Comparison of ENCODE assay signal across 30 mouse cellular contexts in genomic region chr8:73123864-73124499, GRCm38 (mm10).
DNase-seq lines count a peak whose midpoint lies in the region; ATAC-seq and TF ChIP-seq lines count a peak whose summit lies in the region.
"Had no signal": no experiment of that assay in that cellular context is flagged by ENCODE, and none has a peak within 500 bp of the region (broad histone marks: within the 10 kb centered on the region; RNA-seq: fewer than 3 reads in every experiment).

No protein-coding gene starts in this region.

- no peaks in the 10 kb centered on the region; the same call in 1 of the 2 replicates for H3K36me3 ChIP-seq in intestine, postnatal 0 days (ENCODE audit: control insufficient read depth, insufficient read depth)
- no peaks in the 10 kb centered on the region for H3K36me3 ChIP-seq in hindbrain, embryonic 11.5 days (ENCODE audit: control insufficient read depth, insufficient read depth, low read length)
- H3K36me3 ChIP-seq: embryonic facial prominence, embryonic 13.5 days; G1E; heart, embryonic 10.5 days; heart, embryonic 15.5 days; hindbrain, embryonic 12.5 days; kidney, embryonic 15.5 days; limb, embryonic 10.5 days; limb, embryonic 15.5 days; liver, embryonic 15.5 days; lung, embryonic 15.5 days; midbrain, embryonic 13.5 days had no signal

- H3K4me3 ChIP-seq in intestine, postnatal 0 days (ENCODE audit: low read depth, low read length) = no peak overlapping the region
- no peak overlapping the region for H3K4me3 ChIP-seq in hindbrain, embryonic 11.5 days (ENCODE audit: low read depth, low read length)
- H3K4me3 ChIP-seq: embryonic facial prominence, embryonic 13.5 days; erythroblast, embryonic 14.5 days; forebrain, embryonic 13.5 days; heart, embryonic 10.5 days; heart, embryonic 15.5 days; hindbrain, embryonic 12.5 days; kidney, embryonic 15.5 days; limb, embryonic 10.5 days; limb, embryonic 15.5 days; liver, embryonic 15.5 days; lung, embryonic 15.5 days; midbrain, embryonic 13.5 days had no signal

- no peaks in the 10 kb centered on the region for H3K4me1 ChIP-seq in intestine, postnatal 0 days (replicated peaks; ENCODE audit: control insufficient read depth, insufficient read depth, low read length)
- no peaks in the 10 kb centered on the region for H3K4me1 ChIP-seq in hindbrain, embryonic 11.5 days (replicated peaks; ENCODE audit: control insufficient read depth, insufficient read depth, low read length)
- H3K4me1 ChIP-seq: embryonic facial prominence, embryonic 13.5 days; forebrain, embryonic 13.5 days; heart, embryonic 10.5 days; hindbrain, embryonic 12.5 days; kidney, embryonic 15.5 days; limb, embryonic 10.5 days; limb, embryonic 15.5 days; liver, embryonic 15.5 days; lung, embryonic 15.5 days; midbrain, embryonic 13.5 days had no signal

- no peak overlapping the region for H3K9ac ChIP-seq in intestine, postnatal 0 days (ENCODE audit: low read depth, low read length)
- no peak overlapping the region for H3K9ac ChIP-seq in hindbrain, embryonic 11.5 days (ENCODE audit: low read depth, low read length)
- H3K9ac ChIP-seq: embryonic facial prominence, embryonic 13.5 days; forebrain, embryonic 13.5 days; heart, embryonic 15.5 days; hindbrain, embryonic 12.5 days; kidney, embryonic 15.5 days; limb, embryonic 15.5 days; liver, embryonic 15.5 days; lung, embryonic 15.5 days; midbrain, embryonic 13.5 days had no signal

- no peak for TF ChIP-seq CTCF in intestine, postnatal 0 days (IDR thresholded peaks at IDR 0.05; ENCODE audit: low read depth)

- no peak overlapping the region for H3K4me2 ChIP-seq in intestine, postnatal 0 days (replicated peaks; ENCODE audit: low read depth)
- no peak overlapping the region for H3K4me2 ChIP-seq in hindbrain, embryonic 11.5 days (replicated peaks; ENCODE audit: low read depth, low read length)
- H3K4me2 ChIP-seq: embryonic facial prominence, embryonic 13.5 days; forebrain, embryonic 13.5 days; heart, embryonic 15.5 days; hindbrain, embryonic 12.5 days; kidney, embryonic 15.5 days; limb, embryonic 15.5 days; liver, embryonic 15.5 days; lung, embryonic 15.5 days; midbrain, embryonic 13.5 days had no signal

- peak; percentile 7 for DNase-seq in urinary bladder, postnatal 14 days (ENCODE audit: low spot score)
- DNase-seq in urinary bladder, postnatal 10 days (ENCODE audit: low spot score) = no peak
- DNase-seq in adipocyte (ENCODE audit: low spot score) = peak; percentile 8
- no peak for DNase-seq in kidney, postnatal 10 days
- no peak for DNase-seq in cerebellum, postnatal 25 days
- DNase-seq in hindbrain, embryonic 11.5 days (ENCODE audit: low spot score) = no peak
- DNase-seq: adrenal gland, postnatal 25 days; cerebellum, adult 11-12 months; cerebellum, adult 9-11 months; gastrocnemius, postnatal 25 days; heart, adult 11 months; kidney, adult 18-20 months; kidney, postnatal 36 days; right cerebral cortex, postnatal 4 days had no signal

- H3K9me3 ChIP-seq in intestine, postnatal 0 days (ENCODE audit: control insufficient read depth) = no peaks in the 10 kb centered on the region
- H3K9me3 ChIP-seq in hindbrain, embryonic 11.5 days (ENCODE audit: control insufficient read depth, low read length) = no peaks in the 10 kb centered on the region
- H3K9me3 ChIP-seq: embryonic facial prominence, embryonic 13.5 days; forebrain, embryonic 13.5 days; G1E; heart, embryonic 10.5 days; heart, embryonic 15.5 days; hindbrain, embryonic 12.5 days; kidney, embryonic 15.5 days; limb, embryonic 10.5 days; limb, embryonic 15.5 days; liver, embryonic 15.5 days; lung, embryonic 15.5 days; midbrain, embryonic 13.5 days had no signal

- H3K27me3 ChIP-seq in intestine, postnatal 0 days (replicated peaks; ENCODE audit: control insufficient read depth, insufficient read depth, low read length) = no peaks in the 10 kb centered on the region
- H3K27me3 ChIP-seq in hindbrain, embryonic 11.5 days (ENCODE audit: control insufficient read depth, insufficient read depth, low read length) = no peaks in the 10 kb centered on the region
- H3K27me3 ChIP-seq: embryonic facial prominence, embryonic 13.5 days; forebrain, embryonic 13.5 days; heart, embryonic 15.5 days; hindbrain, embryonic 12.5 days; kidney, embryonic 15.5 days; limb, embryonic 15.5 days; liver, embryonic 15.5 days; lung, embryonic 15.5 days; midbrain, embryonic 13.5 days had no signal

- 26% methylated on average over 5 of the region's 5 CpGs for WGBS in intestine, postnatal 0 days
- WGBS in hindbrain, embryonic 11.5 days = 78% methylated on average over 5 of the region's 5 CpGs

- H3K27ac ChIP-seq in intestine, postnatal 0 days (ENCODE audit: low read depth, low read length) = peak overlapping the region; percentile 29; the same call in 1 of the 2 replicates
- H3K27ac ChIP-seq in hindbrain, embryonic 11.5 days (ENCODE audit: low read depth, low read length) = no peak overlapping the region
- H3K27ac ChIP-seq: embryonic facial prominence, embryonic 13.5 days; forebrain, embryonic 13.5 days; heart, embryonic 10.5 days; heart, embryonic 15.5 days; hindbrain, embryonic 12.5 days; hindbrain, postnatal 0 days; kidney, embryonic 15.5 days; limb, embryonic 10.5 days; limb, embryonic 15.5 days; liver, embryonic 15.5 days; lung, embryonic 15.5 days; macrophage; midbrain, embryonic 13.5 days had no signal

- peak; percentile 84 for ATAC-seq in intestine, postnatal 0 days
- no peak for ATAC-seq in hindbrain, embryonic 11.5 days (ENCODE audit: low FRiP score)
- ATAC-seq: forebrain, embryonic 13.5 days; hindbrain, postnatal 0 days; midbrain, embryonic 13.5 days had no signal

Comparison
In these comparisons a context has a peak if more than half of its experiments do, and no peak if none do; other contexts are left out.
1. DNase-seq: peak in urinary bladder, postnatal 14 days (single experiment) and adipocyte (single experiment); none in urinary bladder, postnatal 10 days (single experiment), kidney, postnatal 10 days (single experiment), cerebellum, postnatal 25 days (0 of 2) and hindbrain, embryonic 11.5 days (single experiment).